In the genomic region with DNA sequence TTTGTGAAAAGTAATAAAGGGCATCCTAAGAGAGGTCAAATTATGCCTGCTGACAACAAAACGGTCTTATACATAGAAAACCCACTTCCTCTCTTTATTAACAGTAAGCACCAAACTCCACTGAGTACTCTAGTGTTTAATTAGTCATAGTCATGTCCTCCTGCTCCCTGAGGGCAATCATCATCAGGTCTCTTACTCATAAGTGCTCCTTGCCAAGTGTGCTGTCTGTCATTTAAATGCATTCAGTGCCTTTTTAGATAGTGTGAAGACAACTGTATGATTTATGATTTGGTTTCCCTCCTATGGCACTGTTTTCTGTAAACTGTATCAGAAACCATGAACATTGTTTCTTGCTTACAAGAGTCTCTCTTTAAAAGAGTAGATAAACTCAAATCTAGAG, we compare ENCODE assay signal across 43 mouse cellular contexts. TPM values are rescaled to one million over a fixed set of nuclear protein-coding genes. Genes with fewer than 3 reads are reported as not detected.
DNase-seq lines count a peak whose midpoint lies in the region; ATAC-seq and TF ChIP-seq lines count a peak whose summit lies in the region.
"Had no signal": no experiment of that assay in that cellular context is flagged by ENCODE, and none has a peak within 500 bp of the region (broad histone marks: within the 10 kb centered on the region; RNA-seq: fewer than 3 reads in every experiment).

No protein-coding gene starts in this region.

- H3K27ac ChIP-seq in thymus, adult 2 months (ENCODE audit: control insufficient read depth, insufficient read depth, low read length), result no peak overlapping the region
- H3K27ac ChIP-seq: embryonic facial prominence, embryonic 10.5 days; embryonic facial prominence, embryonic 15.5 days; forebrain, embryonic 12.5 days; layer of hippocampus, adult 2 months; left cerebral cortex, adult 2 months; liver, embryonic 15.5 days; neural tube, embryonic 13.5 days; stomach, postnatal 0 days had no signal

- no peaks in the 10 kb centered on the region for H3K27me3 ChIP-seq in thymus, adult 2 months (ENCODE audit: control insufficient read depth, insufficient read depth, low read length)
- H3K27me3 ChIP-seq: embryonic facial prominence, embryonic 15.5 days; forebrain, embryonic 12.5 days; liver, embryonic 15.5 days; neural tube, embryonic 13.5 days had no signal

- peak; percentile 45; the same call in 1 of the 2 replicates for ATAC-seq in common myeloid progenitor, adult 5-6 weeks (replicated peaks; ENCODE audit: low read depth, poor library complexity, severe bottlenecking)
- no peak for ATAC-seq in megakaryocyte, adult 5-6 weeks (ENCODE audit: poor library complexity, severe bottlenecking)
- ATAC-seq in CD4-positive, CD25-positive, alpha-beta regulatory T cell, adult 4 months, result no peak
- ATAC-seq: activated CD4-positive, CD25-positive, alpha-beta regulatory T cell, adult 4 months; forebrain, postnatal 0 days; midbrain, embryonic 16.5 days had no signal

- no peak overlapping the region for H3K4me3 ChIP-seq in thymus, adult 2 months (ENCODE audit: control insufficient read depth, insufficient read depth, low read length)
- H3K4me3 ChIP-seq: embryonic facial prominence, embryonic 10.5 days; embryonic facial prominence, embryonic 15.5 days; forebrain, embryonic 12.5 days; layer of hippocampus, adult 2 months; left cerebral cortex, adult 2 months; liver, embryonic 15.5 days; neural tube, embryonic 13.5 days had no signal

- DNase-seq in adrenal gland, postnatal 14 days, result peak; percentile 19
- DNase-seq in adrenal gland, postnatal 4 days (ENCODE audit: low spot score in 2 of 2), result no peak
- peak; percentile 84 for DNase-seq in 3T3-L1 (ENCODE audit: low read depth, low spot score)
- DNase-seq in Muller cell, postnatal 12 days (ENCODE audit: inconsistent ontology term), result peak; percentile 35
- no peak for DNase-seq in thymus, adult 2 months
- DNase-seq: B cell, adult 2 months; cerebellum, adult 18-20 months; cerebellum, postnatal 10 days; forebrain, postnatal 0 days; gastrocnemius, postnatal 10 days; heart, postnatal 14 days; kidney, adult 2 months; kidney, postnatal 36 days; left cerebral cortex, postnatal 4 days; liver; lung, postnatal 14 days; right cerebral cortex, postnatal 4 days had no signal

- no peak for TF ChIP-seq POLR2A in thymus, adult 2 months (IDR thresholded peaks at IDR 0.05; ENCODE audit: control insufficient read depth, extremely low read depth, insufficient read depth, low read length, poor library complexity)

- 56% methylated on average over 1 of the region's 1 CpGs for WGBS in thymus, adult 2 months

- 0 out of 2 replicates have a peak, but pooled peaks cover 2% of the 10 kb centered on the region for H3K4me1 ChIP-seq in thymus, adult 2 months (replicated peaks; ENCODE audit: control insufficient read depth, insufficient read depth, low read length)

- peaks cover 5% of the 10 kb centered on the region; the same call in 1 of the 2 replicates for H3K36me3 ChIP-seq in thymus, adult 2 months (ENCODE audit: control insufficient read depth, insufficient read depth, low read length)

- no peak for TF ChIP-seq CTCF in thymus, adult 2 months (IDR thresholded peaks at IDR 0.05; ENCODE audit: borderline replicate concordance, control insufficient read depth, extremely low read depth, insufficient read depth, low read length, poor library complexity)

RNA-seq across cellular contexts. Expression of a gene that starts 7.3 kb away (rescaled TPM):
- 0.49 and 0.89 TPM in 2 replicates for total RNA-seq in adrenal gland, postnatal 14 days (2021)
- under 1 TPM; 0.31 to 0.48 TPM for total RNA-seq in adrenal gland, postnatal 4 days (2021)
- total RNA-seq in common myeloid progenitor, adult 5-6 weeks (2017), result 2.9 TPM in 1 of 2 replicates, not detected in the other
- total RNA-seq in megakaryocyte, adult 5-6 weeks (2015), result not detected in 2 replicates
- 0.55 TPM in 1 of 2 replicates, not detected in the other for total RNA-seq in megakaryocyte, adult 5-6 weeks (2017)
- not detected for polyA plus RNA-seq in CD4-positive, CD25-positive, alpha-beta regulatory T cell, adult 4 months (2017; shearing (Covaris generic))
- polyA plus RNA-seq in thymus, adult 2 months (2012; rRNA removed), result 0.86 and 1.5 TPM in 2 replicates
- total RNA-seq: granulocyte monocyte progenitor cell, adult 5-6 weeks had no signal
- polyA plus RNA-seq: activated CD4-positive, CD25-positive, alpha-beta regulatory T cell, adult 4 months had no signal

RNA-seq across cellular contexts. Expression of a gene that starts 8.0 kb away (rescaled TPM):
- total RNA-seq in adrenal gland, postnatal 14 days (2021), result 72.3 and 74.9 TPM in 2 replicates
- total RNA-seq in adrenal gland, postnatal 4 days (2021), result 10 to 100 TPM; 85.2 to 88.5 TPM
- total RNA-seq in common myeloid progenitor, adult 5-6 weeks (2017), result 91.1 and 99.9 TPM in 2 replicates
- total RNA-seq in megakaryocyte, adult 5-6 weeks (2015), result 56.7 and 61.1 TPM in 2 replicates
- total RNA-seq in megakaryocyte, adult 5-6 weeks (2017), result 83.8 and 85.5 TPM in 2 replicates
- polyA plus RNA-seq in CD4-positive, CD25-positive, alpha-beta regulatory T cell, adult 4 months (2017; shearing (Covaris generic)), result 10 to 100 TPM; 27.3 to 43.0 TPM
- polyA plus RNA-seq in thymus, adult 2 months (2012; rRNA removed), result 21.3 and 29.3 TPM in 2 replicates

RNA-seq across cellular contexts. Expression of a gene that starts 23.1 kb away (rescaled TPM):
- total RNA-seq in adrenal gland, postnatal 14 days (2021), result not detected in 2 replicates
- not detected for total RNA-seq in adrenal gland, postnatal 4 days (2021)
- total RNA-seq in common myeloid progenitor, adult 5-6 weeks (2017), result not detected in 2 replicates
- not detected in 2 replicates for total RNA-seq in megakaryocyte, adult 5-6 weeks (2015)
- total RNA-seq in megakaryocyte, adult 5-6 weeks (2017), result not detected in 2 replicates
- not detected for polyA plus RNA-seq in CD4-positive, CD25-positive, alpha-beta regulatory T cell, adult 4 months (2017; shearing (Covaris generic))
- polyA plus RNA-seq in thymus, adult 2 months (2012; rRNA removed), result 0.17 TPM in 1 of 2 replicates, not detected in the other
- total RNA-seq: forebrain, postnatal 0 days; G1E; gastrocnemius, postnatal 10 days; granulocyte monocyte progenitor cell, adult 5-6 weeks; heart, postnatal 14 days; layer of hippocampus, adult 2 months; layer of hippocampus, postnatal 14 days; left cerebral cortex, adult 2 months; left cerebral cortex, postnatal 4 days; megakaryocyte progenitor cell, adult 5-6 weeks had no signal
- polyA plus RNA-seq: activated CD4-positive, CD25-positive, alpha-beta regulatory T cell, adult 4 months; embryonic facial prominence, embryonic 10.5 days; embryonic facial prominence, embryonic 15.5 days; forebrain, embryonic 12.5 days; forebrain, postnatal 0 days; G1E; heart, embryonic 14.5 days; hindbrain, embryonic 11.5 days; hindbrain, embryonic 16.5 days; intestine, embryonic 14.5 days; kidney, adult 2 months; kidney, embryonic 16.5 days; liver, embryonic 15.5 days; lung, embryonic 14.5 days; midbrain, embryonic 11.5 days; midbrain, embryonic 16.5 days; neural tube, embryonic 13.5 days; spleen, adult 2 months; stomach, postnatal 0 days; thymus, postnatal 0 days had no signal

RNA-seq across cellular contexts. Expression of a gene that starts 30.6 kb away (rescaled TPM):
- not detected in 2 replicates for total RNA-seq in adrenal gland, postnatal 14 days (2021)
- total RNA-seq in adrenal gland, postnatal 4 days (2021), result not detected
- total RNA-seq in common myeloid progenitor, adult 5-6 weeks (2017), result not detected in 2 replicates
- not detected in 2 replicates for total RNA-seq in megakaryocyte, adult 5-6 weeks (2015)
- not detected in 2 replicates for total RNA-seq in megakaryocyte, adult 5-6 weeks (2017)
- polyA plus RNA-seq in CD4-positive, CD25-positive, alpha-beta regulatory T cell, adult 4 months (2017; shearing (Covaris generic)), result not detected
- not detected in 2 replicates for polyA plus RNA-seq in thymus, adult 2 months (2012; rRNA removed)
- total RNA-seq: forebrain, postnatal 0 days; G1E; gastrocnemius, postnatal 10 days; granulocyte monocyte progenitor cell, adult 5-6 weeks; heart, postnatal 14 days; layer of hippocampus, adult 2 months; layer of hippocampus, postnatal 14 days; left cerebral cortex, adult 2 months; left cerebral cortex, postnatal 4 days; megakaryocyte progenitor cell, adult 5-6 weeks had no signal
- polyA plus RNA-seq: activated CD4-positive, CD25-positive, alpha-beta regulatory T cell, adult 4 months; embryonic facial prominence, embryonic 10.5 days; embryonic facial prominence, embryonic 15.5 days; forebrain, embryonic 12.5 days; forebrain, postnatal 0 days; G1E; heart, embryonic 14.5 days; hindbrain, embryonic 11.5 days; hindbrain, embryonic 16.5 days; intestine, embryonic 14.5 days; kidney, adult 2 months; kidney, embryonic 16.5 days; liver, embryonic 15.5 days; lung, embryonic 14.5 days; midbrain, embryonic 11.5 days; midbrain, embryonic 16.5 days; neural tube, embryonic 13.5 days; spleen, adult 2 months; stomach, postnatal 0 days; thymus, postnatal 0 days had no signal

RNA-seq across cellular contexts. Expression of a gene that starts 37.6 kb away (rescaled TPM):
- not detected in 2 replicates for total RNA-seq in adrenal gland, postnatal 14 days (2021)
- not detected for total RNA-seq in adrenal gland, postnatal 4 days (2021)
- not detected in 2 replicates for total RNA-seq in common myeloid progenitor, adult 5-6 weeks (2017)
- total RNA-seq in megakaryocyte, adult 5-6 weeks (2015), result not detected in 2 replicates
- total RNA-seq in megakaryocyte, adult 5-6 weeks (2017), result not detected in 2 replicates
- not detected for polyA plus RNA-seq in CD4-positive, CD25-positive, alpha-beta regulatory T cell, adult 4 months (2017; shearing (Covaris generic))
- polyA plus RNA-seq in thymus, adult 2 months (2012; rRNA removed), result not detected in 2 replicates
- total RNA-seq: forebrain, postnatal 0 days; G1E; gastrocnemius, postnatal 10 days; granulocyte monocyte progenitor cell, adult 5-6 weeks; heart, postnatal 14 days; layer of hippocampus, adult 2 months; layer of hippocampus, postnatal 14 days; left cerebral cortex, adult 2 months; left cerebral cortex, postnatal 4 days; megakaryocyte progenitor cell, adult 5-6 weeks had no signal
- polyA plus RNA-seq: activated CD4-positive, CD25-positive, alpha-beta regulatory T cell, adult 4 months; embryonic facial prominence, embryonic 10.5 days; embryonic facial prominence, embryonic 15.5 days; forebrain, embryonic 12.5 days; forebrain, postnatal 0 days; G1E; heart, embryonic 14.5 days; hindbrain, embryonic 11.5 days; hindbrain, embryonic 16.5 days; intestine, embryonic 14.5 days; kidney, adult 2 months; kidney, embryonic 16.5 days; liver, embryonic 15.5 days; lung, embryonic 14.5 days; midbrain, embryonic 11.5 days; midbrain, embryonic 16.5 days; neural tube, embryonic 13.5 days; spleen, adult 2 months; stomach, postnatal 0 days; thymus, postnatal 0 days had no signal

Comparison
In these comparisons a context has a peak if more than half of its experiments do, and no peak if none do; other contexts are left out.
1. DNase-seq: peak in adrenal gland, postnatal 14 days (single experiment), 3T3-L1 (single experiment) and Muller cell, postnatal 12 days (single experiment); none in adrenal gland, postnatal 4 days (0 of 2) and thymus, adult 2 months (single experiment).